Mouse (Mus musculus) right cerebral cortex, adult 2 months (tissue): ENCODE measurements at regions not wholly inside any gene's neighbourhood (a gene's known extent, or its start where the extent isn't known, plus 50 kb on each side); places are given as distances from the start of the nearest gene placed in this dataset.

ENCODE experiments used
- DNase-seq, 2 experiments: peaks; one replicate each; pipeline ENCODE4 v3.0.0; 2021 to 2022; ENCODE audit warnings: low spot score in 2 of 2

DNA sequence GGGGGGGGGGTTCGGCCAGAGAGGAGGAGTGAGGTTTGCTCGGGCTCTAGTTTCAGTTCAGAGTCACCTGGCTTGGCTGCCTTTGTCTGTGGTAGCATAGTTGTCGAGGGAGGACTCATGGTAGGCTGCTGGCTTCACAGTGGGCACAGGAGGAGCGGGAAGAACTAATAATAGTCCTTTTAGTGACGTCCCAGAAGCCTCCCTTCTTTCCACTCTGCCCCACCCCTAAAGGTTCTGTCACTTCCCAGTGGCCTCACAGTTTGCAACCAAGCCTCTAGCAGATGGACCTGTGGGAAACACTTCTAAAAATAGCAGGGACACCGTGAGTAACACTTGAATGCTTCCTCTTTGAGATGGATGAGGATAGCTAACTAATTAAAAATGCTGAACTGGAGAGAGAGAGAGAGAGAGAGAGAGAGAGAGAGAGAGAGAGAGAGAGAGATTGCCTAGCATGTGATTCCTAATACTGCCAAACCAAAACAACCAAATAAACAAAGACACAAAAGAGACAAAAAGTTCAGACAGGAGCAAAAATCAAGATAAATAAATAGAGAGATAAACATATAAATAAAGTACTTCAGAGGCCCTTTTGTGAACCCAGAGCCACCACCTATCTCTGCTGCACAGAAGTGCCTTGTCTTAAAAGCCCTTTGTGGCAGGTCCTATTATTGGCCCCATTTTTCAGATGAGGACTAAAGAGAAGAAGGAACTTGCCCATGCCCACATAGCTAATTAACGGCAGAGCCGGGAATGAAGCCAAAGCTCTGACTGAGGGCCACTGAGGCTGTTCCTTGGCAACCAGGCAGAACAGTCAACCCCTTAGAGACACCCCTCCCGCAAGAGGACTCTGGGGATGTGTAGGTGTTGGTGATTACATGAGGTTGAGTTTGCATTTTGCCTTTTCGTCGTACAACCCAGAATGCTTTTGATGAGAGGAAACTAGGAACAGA, 54.0 kb upstream of the Serp2 start:
- peak; percentile 73 to 74 for DNase-seq
